Mouse (Mus musculus) lung, embryonic 14.5 days (tissue): Measurements from ENCODE around the gene Gm20388. TPM values are rescaled to one million over a fixed set of nuclear protein-coding genes. Genes with fewer than 3 reads are reported as not detected.

Experiments used
- ATAC-seq: fragments of 200-750 bp; cut with Nextera tagmentation; 2 replicates; pipeline ENCODE4 v1.8.0; 2017; ENCODE audit warnings: mild to moderate bottlenecking, moderate TSS enrichment, moderate library complexity; ENCODE audit not compliant: insufficient read depth
- DNase-seq: peaks from one replicate; pipeline ENCODE4 v3.0.0-alpha.2; 2015
- H3K27ac ChIP-seq: fragments of 300-500 bp; sonication (generic); 2 replicates; pipeline ENCODE4 v1.5.1; 2014; ENCODE audit warnings: low read depth, mild to moderate bottlenecking, moderate library complexity
- H3K27me3 ChIP-seq: fragments of 300-500 bp; sonication (generic); 2 replicates; pipeline ENCODE4 v1.6.1; 2014; ENCODE audit warnings: low read length, control low read depth; ENCODE audit not compliant: insufficient read depth
- H3K36me3 ChIP-seq: fragments of 300-500 bp; sonication (generic); 2 replicates; pipeline ENCODE4 v1.6.1; 2014; ENCODE audit warnings: control low read depth; ENCODE audit not compliant: insufficient read depth
- H3K4me1 ChIP-seq: fragments of 300-500 bp; sonication (generic); 2 replicates; pipeline ENCODE4 v1.6.1; 2014; ENCODE audit warnings: antibody characterized with exemption, control low read depth; ENCODE audit not compliant: insufficient read depth
- H3K4me2 ChIP-seq: fragments of 300-500 bp; sonication (generic); 2 replicates; pipeline ENCODE4 v1.6.1; 2014; ENCODE audit warnings: mild to moderate bottlenecking
- H3K4me3 ChIP-seq: fragments of 300-500 bp; sonication (generic); 2 replicates; pipeline ENCODE4 v1.5.1; 2014; ENCODE audit warnings: low read depth, low read length
- H3K9ac ChIP-seq: fragments of 300-500 bp; sonication (generic); 2 replicates; pipeline ENCODE4 v1.6.1; 2014
- H3K9me3 ChIP-seq: fragments of 300-500 bp; sonication (generic); 2 replicates; pipeline ENCODE4 v1.6.1; 2016; ENCODE audit warnings: low read depth, low read length, control low read depth
- CTCF ChIP-seq: IDR thresholded peaks from 2 replicates; pipeline ENCODE4 v1.5.1; 2016; ENCODE audit warnings: antibody characterized with exemption, low read depth
- WGBS: fragments of 180-500 bp; shearing (Covaris S2); extraction: QIAGEN DNeasy Blood & Tissue Kit; methylation state at CpG from one replicate; pipeline ENCODE4 v1.1.7; 2014; 5-methylcytosine and 5-hydroxymethylcytosine counted together
- polyA plus RNA-seq: library from polyadenylated mRNA; unstranded; fragments of >200 nt; fragmentation: Nextera tagmentation; extraction: Ambion mirVana; gene quantifications from 2 replicates; pipeline ENCODE4 v1.2.1, GENCODE M21; 2014

Gene Gm20388
- polyA plus RNA-seq, 1 experiment from 2014 or later = not detected

DNA sequence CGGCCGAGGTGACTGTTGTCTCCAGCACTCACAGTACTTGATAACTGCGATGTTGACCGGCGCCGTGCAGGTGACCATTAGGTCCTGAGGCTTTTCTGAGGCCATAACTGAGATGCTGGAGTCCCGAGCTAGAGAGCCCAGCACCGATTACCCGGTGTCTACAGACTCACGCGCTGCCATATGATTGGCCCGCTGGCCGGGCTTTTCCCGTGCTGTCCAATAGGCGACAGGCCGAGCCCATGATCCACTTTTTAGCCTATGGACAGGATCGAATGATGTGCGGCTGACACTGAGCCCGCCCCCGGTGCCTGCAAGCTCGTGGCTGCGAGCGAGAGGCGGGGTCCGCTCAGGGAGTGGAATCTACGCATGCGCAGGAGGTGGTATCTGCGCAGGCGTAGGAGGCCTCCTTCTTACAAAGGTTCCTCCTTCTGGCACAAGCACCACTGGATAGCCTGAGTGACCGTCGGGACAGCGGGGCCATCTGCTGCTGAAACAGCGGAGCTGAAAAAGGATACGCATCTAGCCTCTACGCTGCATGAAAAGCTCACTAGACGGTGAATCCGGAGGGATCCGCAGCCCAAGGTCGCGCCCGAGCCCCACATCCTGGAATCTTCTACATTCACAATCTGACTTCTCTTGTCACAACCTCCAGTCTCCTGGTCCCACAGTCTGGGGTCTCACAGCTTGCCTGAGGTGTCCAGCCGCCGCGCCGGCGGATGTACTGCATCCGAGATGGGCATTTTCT is 2532.8 kb downstream of the Gm20388 start, which contains the start of gene Mvd:
Gene Mvd (minus strand): TSS at position 161 of the 745 bp plus-strand sequence.
- under 1% methylated on average over 47 of the region's 47 CpGs for WGBS
- ATAC-seq = peak; percentile 98

DNA sequence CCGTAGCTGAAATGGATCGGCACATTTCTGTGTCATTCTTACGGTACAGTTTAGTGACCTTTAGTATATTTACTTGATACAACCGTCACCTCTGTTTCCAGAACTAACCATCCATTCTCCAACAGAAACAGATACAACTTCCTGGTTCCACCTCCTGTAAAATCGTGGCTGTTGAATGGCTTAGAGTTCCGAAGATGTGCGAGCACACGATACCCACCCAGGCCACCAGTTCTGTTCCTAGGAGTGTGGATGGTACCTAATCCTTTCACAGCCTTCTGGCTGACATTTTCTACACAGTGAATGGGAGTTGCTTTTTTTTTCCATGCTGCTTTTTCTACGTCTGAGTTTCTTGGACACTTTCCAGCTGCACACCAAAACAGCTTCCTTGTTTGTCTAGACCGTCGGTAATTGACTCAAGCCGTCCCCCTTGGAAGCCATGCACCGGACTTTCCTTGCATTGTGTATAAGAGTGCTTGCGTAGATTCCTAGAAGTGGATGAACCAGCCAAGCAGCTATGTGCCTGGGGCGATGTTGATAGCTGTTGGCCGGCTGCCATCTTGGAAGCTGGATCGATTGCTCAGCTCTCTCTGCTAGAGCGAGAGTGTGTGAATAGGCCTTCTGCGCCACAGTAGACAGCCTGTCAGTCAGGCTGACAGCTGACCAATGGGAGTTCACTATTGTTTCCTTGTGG is 2533.6 kb downstream of the Gm20388 start:
- 1% methylated on average over 19 of the region's 19 CpGs for WGBS
- Histone ChIP-seq H3K4me2 (peak overlapping the region; percentile 98), H3K4me3 (peak overlapping the region; percentile 64), H3K4me1 (peaks cover 10% of the 10 kb centered on the region; the same call in 1 of the 2 replicates), H3K9ac (peak overlapping the region; percentile 71), H3K27me3 (no peaks in the 10 kb centered on the region), H3K27ac (peak overlapping the region; percentile 97), H3K9me3 (no peaks in the 10 kb centered on the region), H3K36me3 (peaks cover 8% of the 10 kb centered on the region; the same call in 1 of the 2 replicates)
- peak; percentile 97 for DNase-seq
- TF ChIP-seq CTCF = no peak
- ATAC-seq = peak; percentile 76

More for the DNA sequence above, 2532.8 kb downstream of the Gm20388 start, which contains the start of gene Mvd:
- Histone ChIP-seq H3K9me3 (no peaks in the 10 kb centered on the region), H3K4me2 (peak within 1 kb of the TSS; percentile 98), H3K27me3 (no peaks in the 10 kb centered on the region), H3K27ac (peak within 1 kb of the TSS; percentile 97), H3K9ac (peak within 1 kb of the TSS; percentile 71), H3K4me3 (peak within 1 kb of the TSS; percentile 64), H3K4me1 (peaks cover 10% of the 10 kb centered on the region; the same call in 1 of the 2 replicates), H3K36me3 (peaks cover 9% of the 10 kb centered on the region; the same call in 1 of the 2 replicates)
- peak; percentile 46 for TF ChIP-seq CTCF
- DNase-seq = peak; percentile 100

- no peak overlapping the region for H3K4me3 ChIP-seq
- TF ChIP-seq CTCF = no peak
Observed at GRCm38 (mm10) chr8:122445203-122445602, 2534.6 kb downstream of the Gm20388 start.

GRCm38 (mm10) chr8:122451161-122451703 is 2540.6 kb downstream of the Gm20388 start:
- Histone ChIP-seq H3K27ac (0 out of 2 replicates have a peak overlapping the region, but pooled peaks have one; percentile 0), H3K9ac (no peak overlapping the region), H3K27me3 (no peaks in the 10 kb centered on the region), H3K4me2 (no peak overlapping the region), H3K36me3 (no peaks in the 10 kb centered on the region), H3K9me3 (no peaks in the 10 kb centered on the region), H3K4me1 (no peaks in the 10 kb centered on the region), H3K4me3 (no peak overlapping the region)
- no peak for TF ChIP-seq CTCF
- ATAC-seq (no peak), DNase-seq (no peak)
- WGBS = 73% methylated on average over 7 of the region's 7 CpGs

More at GRCm38 (mm10) chr8:122445203-122445602, 2534.6 kb downstream of the Gm20388 start:
- Histone ChIP-seq H3K27me3 (no peaks in the 10 kb centered on the region), H3K4me2 (peak overlapping the region; percentile 98), H3K9me3 (no peaks in the 10 kb centered on the region), H3K36me3 (no peaks in the 10 kb centered on the region), H3K9ac (no peak overlapping the region), H3K4me1 (peaks cover 10% of the 10 kb centered on the region; the same call in 1 of the 2 replicates), H3K27ac (peak overlapping the region; percentile 97; the same call in 1 of the 2 replicates)
- WGBS = 64% methylated on average over 3 of the region's 3 CpGs
- ATAC-seq (no peak), DNase-seq (peak; percentile 20)

DNA sequence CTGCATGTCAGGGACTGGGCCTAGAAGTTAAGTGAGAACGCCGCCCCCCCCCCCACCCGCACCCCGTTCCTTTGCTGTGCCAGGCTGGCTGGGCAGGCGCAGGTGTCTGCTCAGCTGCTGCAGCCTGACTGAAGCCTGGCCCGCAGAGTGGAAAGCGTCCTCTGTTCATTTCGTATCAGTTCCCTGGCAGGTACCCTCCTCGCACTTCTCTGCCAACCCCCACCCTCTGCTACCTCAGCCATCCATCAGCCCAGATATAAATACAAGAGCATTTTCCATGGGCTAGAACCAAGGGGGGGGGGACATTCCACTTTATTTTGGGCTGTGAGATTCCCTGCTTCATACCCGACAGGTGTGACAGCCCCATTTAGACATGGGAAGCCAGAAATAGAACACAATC is 2541.5 kb downstream of the Gm20388 start:
- Histone ChIP-seq H3K9me3 (no peaks in the 10 kb centered on the region), H3K27me3 (no peaks in the 10 kb centered on the region), H3K4me3 (no peak overlapping the region), H3K27ac (no peak overlapping the region), H3K4me1 (no peaks in the 10 kb centered on the region), H3K4me2 (no peak overlapping the region), H3K9ac (no peak overlapping the region), H3K36me3 (no peaks in the 10 kb centered on the region)
- no peak for ATAC-seq
- no peak for TF ChIP-seq CTCF
- 79% methylated on average over 10 of the region's 10 CpGs for WGBS
- DNase-seq = no peak

DNA sequence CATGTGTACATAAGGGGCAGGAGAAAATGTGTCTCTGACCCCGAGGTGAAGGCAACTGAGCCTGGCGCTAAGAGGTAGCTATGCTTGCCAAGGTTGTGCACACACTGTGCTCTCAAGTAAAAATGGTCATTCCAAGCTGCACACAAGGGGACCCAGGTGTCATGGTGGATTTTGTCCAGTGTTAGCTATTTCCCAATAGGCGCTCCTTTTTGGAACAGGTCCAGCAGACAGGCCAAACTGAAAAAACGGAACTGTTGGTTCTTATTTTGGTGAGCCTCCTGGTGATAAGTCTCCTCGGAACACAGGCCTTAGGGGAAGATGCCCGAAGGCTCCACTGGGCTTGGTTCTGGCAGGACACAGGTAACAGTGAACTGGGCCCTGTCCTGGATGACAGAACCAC is 2543.8 kb downstream of the Gm20388 start:
- H3K36me3 ChIP-seq = no peaks in the 10 kb centered on the region
- DNase-seq = no peak
- H3K4me1 ChIP-seq = no peaks in the 10 kb centered on the region
- H3K9me3 ChIP-seq = no peaks in the 10 kb centered on the region
- 82% methylated on average over 6 of the region's 6 CpGs for WGBS
- H3K27me3 ChIP-seq = peaks cover 10% of the 10 kb centered on the region
- no peak overlapping the region for H3K27ac ChIP-seq
- no peak for TF ChIP-seq CTCF
- H3K4me3 ChIP-seq = no peak overlapping the region
- H3K9ac ChIP-seq = no peak overlapping the region
- no peak for ATAC-seq
- H3K4me2 ChIP-seq = no peak overlapping the region
